Mouse (Mus musculus) lung, embryonic 15.5 days (tissue): Measurements from ENCODE around the gene Chpt1. TPM values are rescaled to one million over a fixed set of nuclear protein-coding genes. Genes with fewer than 3 reads are reported as not detected.

Source experiments
- ATAC-seq: fragments of 200-750 bp; cut with Nextera tagmentation; 2 replicates; pipeline ENCODE4 v1.8.0; 2017; ENCODE audit warnings: moderate number of reproducible peaks, borderline replicate concordance; ENCODE audit not compliant: low FRiP score, low TSS enrichment; ENCODE audit errors: extremely low read depth
- H3K27ac ChIP-seq: fragments of 300-500 bp; sonication (generic); 2 replicates; pipeline ENCODE4 v1.5.1; 2015; ENCODE audit warnings: moderate library complexity, mild to moderate bottlenecking, inconsistent platforms
- H3K27me3 ChIP-seq: fragments of 300-500 bp; sonication (generic); 2 replicates; pipeline ENCODE4 v1.6.1; 2015; ENCODE audit warnings: inconsistent platforms
- H3K36me3 ChIP-seq: fragments of 300-500 bp; sonication (generic); 2 replicates; pipeline ENCODE4 v1.6.1; 2015; ENCODE audit warnings: inconsistent platforms
- H3K4me1 ChIP-seq: fragments of 300-500 bp; sonication (generic); 2 replicates; pipeline ENCODE4 v1.6.1; 2015; ENCODE audit warnings: inconsistent platforms
- H3K4me2 ChIP-seq: fragments of 300-500 bp; sonication (generic); 2 replicates; pipeline ENCODE4 v1.6.1; 2015; ENCODE audit warnings: inconsistent platforms, mild to moderate bottlenecking, moderate library complexity
- H3K4me3 ChIP-seq: fragments of 300-500 bp; sonication (generic); 2 replicates; pipeline ENCODE4 v1.5.1; 2015; ENCODE audit warnings: mild to moderate bottlenecking, inconsistent platforms
- H3K9ac ChIP-seq: fragments of 300-500 bp; sonication (generic); 2 replicates; pipeline ENCODE4 v1.6.1; 2015; ENCODE audit warnings: inconsistent platforms
- H3K9me3 ChIP-seq: fragments of 300-500 bp; sonication (generic); 2 replicates; pipeline ENCODE4 v1.6.1; 2016; ENCODE audit warnings: inconsistent platforms
- WGBS: fragments of 180-500 bp; shearing (Covaris S2); methylation state at CpG from one replicate; pipeline ENCODE4 v1.1.7; 2015; 5-methylcytosine and 5-hydroxymethylcytosine counted together
- polyA plus RNA-seq: library from polyadenylated mRNA; unstranded; fragments of >200 nt; fragmentation: Nextera tagmentation; extraction: Ambion mirVana; gene quantifications from 2 replicates; pipeline ENCODE4 v1.2.1, GENCODE M21; 2015

Gene Chpt1
- polyA plus RNA-seq, 1 experiment from 2014 or later = 44.4 TPM

- no peak overlapping the region for H3K4me2 ChIP-seq
- no peaks in the 10 kb centered on the region for H3K9me3 ChIP-seq
- no peaks in the 10 kb centered on the region for H3K4me1 ChIP-seq
- no peak overlapping the region for H3K27ac ChIP-seq
- no peak overlapping the region for H3K4me3 ChIP-seq
- peaks cover 26% of the 10 kb centered on the region; the same call in 1 of the 2 replicates for H3K36me3 ChIP-seq
- H3K9ac ChIP-seq = no peak overlapping the region
- WGBS = 92% methylated on average over 19 of the region's 19 CpGs
- no peaks in the 10 kb centered on the region for H3K27me3 ChIP-seq
- no peak for ATAC-seq
Measured at GRCm38 (mm10) chr10:88420655-88421435, 83.0 kb downstream of the Chpt1 start.

GRCm38 (mm10) chr10:88420141-88420541 is 83.7 kb downstream of the Chpt1 start:
- WGBS = 76% methylated on average over 11 of the region's 11 CpGs
- no peak overlapping the region for H3K4me3 ChIP-seq
- H3K27ac ChIP-seq = no peak overlapping the region
- no peaks in the 10 kb centered on the region for H3K27me3 ChIP-seq
- ATAC-seq = no peak
- H3K9ac ChIP-seq = no peak overlapping the region
- H3K9me3 ChIP-seq = no peaks in the 10 kb centered on the region
- no peak overlapping the region for H3K4me2 ChIP-seq
- no peaks in the 10 kb centered on the region for H3K4me1 ChIP-seq
- H3K36me3 ChIP-seq = peaks cover 26% of the 10 kb centered on the region; the same call in 1 of the 2 replicates

DNA sequence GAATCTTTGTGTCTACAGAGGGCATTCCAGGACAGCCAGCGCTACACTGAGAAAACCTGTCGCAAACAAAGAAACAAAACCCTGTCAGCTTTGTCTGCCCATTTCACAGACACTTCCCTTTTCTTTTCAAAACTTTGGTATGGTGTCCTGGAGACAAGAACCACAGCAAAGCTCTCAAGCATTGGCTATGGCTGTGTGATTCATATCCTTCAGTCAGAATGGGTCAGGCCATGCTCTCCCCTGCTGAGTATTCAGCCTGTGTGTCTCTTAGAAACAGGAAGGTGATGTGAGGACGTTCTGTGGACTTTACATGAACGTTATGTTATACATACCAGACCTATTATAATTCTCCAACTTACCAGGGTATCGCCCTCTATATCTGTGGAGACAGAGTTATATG is 86.2 kb downstream of the Chpt1 start:
- ATAC-seq = no peak
- H3K9me3 ChIP-seq = no peaks in the 10 kb centered on the region
- H3K4me1 ChIP-seq = no peaks in the 10 kb centered on the region
- 90% methylated on average over 5 of the region's 5 CpGs for WGBS
- no peak overlapping the region for H3K4me2 ChIP-seq
- H3K9ac ChIP-seq = no peak overlapping the region
- no peaks in the 10 kb centered on the region for H3K27me3 ChIP-seq
- H3K27ac ChIP-seq = no peak overlapping the region
- H3K4me3 ChIP-seq = no peak overlapping the region
- H3K36me3 ChIP-seq = peaks cover 19% of the 10 kb centered on the region; the same call in 1 of the 2 replicates

DNA sequence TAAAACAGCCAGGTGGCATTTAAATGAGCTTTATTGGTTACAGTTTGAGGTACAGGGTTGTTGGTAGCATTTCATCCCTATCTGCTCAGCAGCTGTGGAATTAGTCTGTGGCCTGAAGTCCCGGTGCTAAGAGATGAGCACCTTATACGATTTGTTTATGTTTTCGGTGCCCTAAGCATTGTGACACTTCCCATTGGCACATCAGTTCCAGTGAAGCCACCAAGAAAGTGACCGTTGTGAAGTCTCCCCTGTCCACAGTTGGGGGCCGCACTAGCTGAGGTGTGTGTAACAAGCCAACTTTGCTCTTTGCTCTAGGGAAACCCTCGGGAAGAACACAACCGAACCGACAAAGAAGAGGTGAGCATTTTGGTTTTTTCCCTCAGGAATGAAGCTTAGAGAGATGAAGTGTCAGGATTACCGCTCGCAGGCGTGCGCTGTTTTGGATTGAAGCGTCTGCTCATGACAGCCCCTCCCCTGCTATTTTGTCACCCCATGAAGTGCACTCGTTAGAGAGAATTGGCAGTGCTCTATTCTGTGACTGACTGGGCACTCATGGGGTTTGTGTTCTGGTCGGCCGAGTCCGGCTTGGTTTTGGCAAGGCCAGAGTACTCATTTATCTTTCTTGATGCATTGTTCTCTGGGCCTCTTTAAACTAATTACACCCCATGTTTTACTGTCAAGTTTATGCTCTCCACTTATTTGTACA is 91.4 kb downstream of the Chpt1 start:
- no peak overlapping the region for H3K4me3 ChIP-seq
- no peak for ATAC-seq
- 78% methylated on average over 17 of the region's 17 CpGs for WGBS
- no peaks in the 10 kb centered on the region for H3K36me3 ChIP-seq
- no peak overlapping the region for H3K4me2 ChIP-seq
- H3K4me1 ChIP-seq = no peaks in the 10 kb centered on the region
- no peak overlapping the region for H3K9ac ChIP-seq
- H3K27ac ChIP-seq = no peak overlapping the region
- H3K9me3 ChIP-seq = no peaks in the 10 kb centered on the region
- no peaks in the 10 kb centered on the region for H3K27me3 ChIP-seq

DNA sequence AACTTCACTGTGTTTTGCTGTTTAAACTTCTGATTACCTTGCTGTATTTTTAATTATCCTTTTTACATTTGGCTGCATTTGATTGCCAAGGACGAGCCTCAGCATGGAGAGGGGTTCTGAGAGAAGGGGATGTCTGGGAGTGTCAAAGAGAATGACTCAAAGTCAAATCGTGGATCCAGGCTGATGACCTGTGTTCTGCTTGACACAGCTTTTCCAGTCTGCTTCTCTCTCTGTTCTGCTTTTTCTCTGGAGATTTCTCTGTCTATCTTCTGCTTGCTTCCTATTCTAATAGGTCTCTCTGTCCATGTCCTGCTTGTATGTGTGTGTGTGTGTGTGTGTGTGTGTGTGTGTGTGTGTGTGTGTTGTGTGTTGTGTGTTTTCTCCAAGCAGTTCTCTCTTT is 94.1 kb downstream of the Chpt1 start:
- H3K27me3 ChIP-seq = no peaks in the 10 kb centered on the region
- no peaks in the 10 kb centered on the region for H3K4me1 ChIP-seq
- H3K9me3 ChIP-seq = no peaks in the 10 kb centered on the region
- H3K36me3 ChIP-seq = no peaks in the 10 kb centered on the region
- no peak overlapping the region for H3K4me3 ChIP-seq
- no peak for ATAC-seq
- H3K9ac ChIP-seq = no peak overlapping the region
- H3K27ac ChIP-seq = no peak overlapping the region
- WGBS = 63% methylated on average over 2 of the region's 2 CpGs
- H3K4me2 ChIP-seq = no peak overlapping the region

GRCm38 (mm10) chr10:88407875-88408631 is 95.8 kb downstream of the Chpt1 start:
- Histone ChIP-seq H3K27ac (no peak overlapping the region), H3K27me3 (no peaks in the 10 kb centered on the region), H3K9ac (no peak overlapping the region), H3K4me3 (no peak overlapping the region), H3K36me3 (no peaks in the 10 kb centered on the region), H3K4me2 (no peak overlapping the region), H3K4me1 (no peaks in the 10 kb centered on the region), H3K9me3 (no peaks in the 10 kb centered on the region)
- no peak for ATAC-seq
- WGBS = 86% methylated on average over 12 of the region's 12 CpGs

- ATAC-seq = no peak
- no peak overlapping the region for H3K27ac ChIP-seq
Measured at GRCm38 (mm10) chr10:88405812-88406211, 98.1 kb downstream of the Chpt1 start.

DNA sequence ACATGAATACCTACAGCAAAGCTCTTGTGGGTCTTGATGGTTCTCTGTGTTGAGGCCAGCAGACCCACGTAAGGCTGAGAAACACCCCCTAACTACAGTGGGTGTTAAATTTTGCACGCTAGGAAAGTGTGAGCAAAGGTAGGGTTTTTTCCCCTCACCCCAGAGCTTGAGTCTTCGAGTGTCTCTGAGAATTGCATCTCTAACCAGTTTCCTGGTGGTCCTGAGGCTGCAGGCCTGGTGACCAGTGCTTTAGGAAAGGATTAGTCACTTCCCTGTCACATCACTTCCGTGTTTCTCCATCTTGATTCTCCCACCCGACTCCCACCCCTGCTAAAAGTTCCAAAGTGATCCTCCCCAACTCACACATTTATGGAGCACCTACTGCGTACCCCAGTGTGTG is 99.7 kb downstream of the Chpt1 start:
- no peak overlapping the region for H3K9ac ChIP-seq
- 81% methylated on average over 6 of the region's 6 CpGs for WGBS
- no peak overlapping the region for H3K4me2 ChIP-seq
- no peaks in the 10 kb centered on the region for H3K27me3 ChIP-seq
- no peaks in the 10 kb centered on the region for H3K4me1 ChIP-seq
- ATAC-seq = no peak
- H3K4me3 ChIP-seq = no peak overlapping the region
- no peaks in the 10 kb centered on the region for H3K9me3 ChIP-seq
- no peak overlapping the region for H3K27ac ChIP-seq
- H3K36me3 ChIP-seq = peaks cover 3% of the 10 kb centered on the region; the same call in 1 of the 2 replicates

More at GRCm38 (mm10) chr10:88405812-88406211, 98.1 kb downstream of the Chpt1 start:
- no peaks in the 10 kb centered on the region for H3K27me3 ChIP-seq
- WGBS = 79% methylated on average over 7 of the region's 7 CpGs
- peaks cover 3% of the 10 kb centered on the region; the same call in 1 of the 2 replicates for H3K36me3 ChIP-seq
- H3K9ac ChIP-seq = no peak overlapping the region
- H3K4me2 ChIP-seq = no peak overlapping the region
- H3K4me1 ChIP-seq = no peaks in the 10 kb centered on the region
- no peak overlapping the region for H3K4me3 ChIP-seq
- no peaks in the 10 kb centered on the region for H3K9me3 ChIP-seq

DNA sequence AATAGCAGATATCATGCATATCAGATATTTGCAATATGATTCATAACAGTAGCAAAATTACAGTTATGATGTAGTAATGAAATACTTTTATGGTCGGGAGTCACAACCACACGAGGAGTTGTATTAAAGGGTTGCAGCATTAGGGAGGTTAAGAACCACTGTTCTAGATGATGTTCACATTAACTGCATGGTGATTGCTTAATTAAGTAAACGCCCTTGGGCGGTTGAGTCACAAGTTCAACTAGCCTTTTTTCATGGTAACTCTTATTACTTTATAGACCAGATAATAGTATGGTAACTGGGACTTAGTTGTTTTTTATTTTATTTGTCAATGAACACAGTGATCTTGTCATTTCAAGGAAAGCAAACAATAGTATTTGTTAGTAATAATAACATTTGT is 100.9 kb downstream of the Chpt1 start:
- 93% methylated on average over 4 of the region's 4 CpGs for WGBS
- H3K36me3 ChIP-seq = peaks cover 3% of the 10 kb centered on the region; the same call in 1 of the 2 replicates
- H3K9ac ChIP-seq = no peak overlapping the region
- H3K4me2 ChIP-seq = no peak overlapping the region
- no peak overlapping the region for H3K4me3 ChIP-seq
- no peak for ATAC-seq
- no peaks in the 10 kb centered on the region for H3K4me1 ChIP-seq
- no peaks in the 10 kb centered on the region for H3K27me3 ChIP-seq
- H3K27ac ChIP-seq = no peak overlapping the region
- H3K9me3 ChIP-seq = no peaks in the 10 kb centered on the region
